Mouse (Mus musculus) ZHBTc4 (cell line): ENCODE measurements at regions not wholly inside any gene's neighbourhood (a gene's known extent, or its start where the extent isn't known, plus 50 kb on each side); places are given as distances from the start of the nearest gene placed in this dataset.

Experiments
- DNase-seq: peaks from one replicate; pipeline ENCODE4 v3.0.0-alpha.2; 2011; ENCODE audit warnings: low read depth, low spot score

DNA sequence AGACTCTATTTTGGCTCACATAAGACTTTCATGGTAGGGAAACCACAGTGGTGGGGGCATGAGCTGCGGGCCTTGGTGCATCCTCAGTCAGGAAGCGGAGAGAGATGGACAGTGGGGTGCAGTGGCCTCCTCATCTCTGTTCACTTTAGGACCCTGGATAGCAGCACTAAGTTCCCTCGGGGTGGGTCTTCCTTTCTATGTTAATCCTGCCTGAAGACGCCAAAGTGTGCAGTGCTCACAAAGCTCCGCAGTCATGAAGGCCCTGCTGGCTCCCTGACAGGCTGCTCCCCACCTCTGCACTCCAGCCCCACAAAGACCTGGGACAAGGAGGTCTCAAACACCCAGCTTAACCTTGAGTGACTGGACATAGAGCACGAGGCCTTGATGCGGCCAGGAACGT, 56.8 kb downstream of the Sox1 start:
- DNase-seq = peak; percentile 45

DNA sequence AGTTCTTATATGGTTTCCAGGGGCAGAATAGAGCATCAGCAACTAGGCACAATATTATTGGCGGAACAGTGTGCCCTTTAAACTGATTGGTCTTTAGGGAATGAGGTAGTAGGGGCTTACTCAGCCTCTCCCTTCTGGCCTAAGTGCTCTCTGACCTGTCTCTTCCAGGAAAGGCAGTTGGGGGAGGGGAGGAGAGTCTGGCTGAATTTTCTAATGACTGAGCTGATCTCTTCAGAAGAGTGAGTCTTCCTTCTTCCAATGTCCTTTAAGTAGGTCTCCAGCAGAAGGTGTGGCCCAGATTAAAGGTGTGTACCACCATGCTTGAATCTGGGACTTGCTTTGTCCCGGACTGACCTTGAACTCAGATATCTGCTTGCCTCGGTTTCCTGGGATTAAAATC, 60.3 kb downstream of the Sox1 start:
- peak; percentile 89 for DNase-seq

GRCm38 (mm10) chr8:12456326-12456725, 61.2 kb downstream of the Sox1 start:
- peak; percentile 72 for DNase-seq

- DNase-seq = peak; percentile 55
Observed at GRCm38 (mm10) chr8:12457015-12457414, 61.9 kb downstream of the Sox1 start.

DNA sequence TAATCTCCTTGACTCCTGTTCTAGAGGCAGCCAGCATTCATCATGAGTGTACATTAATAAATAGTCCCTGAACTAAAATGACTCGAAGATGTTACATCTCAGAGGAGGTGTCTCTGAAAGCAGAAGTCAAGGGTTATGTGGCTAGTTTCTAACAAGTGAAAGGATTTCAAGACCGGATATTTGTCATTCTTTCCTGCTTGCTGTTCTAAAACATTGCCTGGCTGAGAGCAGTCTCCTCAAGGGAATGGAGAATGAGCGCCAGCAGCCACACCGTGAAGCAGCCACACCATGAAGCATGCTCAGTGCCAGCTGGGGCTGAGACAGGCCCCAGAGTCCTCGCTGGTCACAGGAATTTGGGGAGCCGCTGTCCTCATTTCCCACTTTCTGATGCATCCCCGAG, 71.8 kb downstream of the Sox1 start:
- DNase-seq = no peak

GRCm38 (mm10) chr8:12467386-12468326, 72.6 kb downstream of the Sox1 start:
- DNase-seq = peak; percentile 84

- DNase-seq = peak; percentile 67
Observed at GRCm38 (mm10) chr8:12477449-12478401, 82.6 kb downstream of the Sox1 start.

DNA sequence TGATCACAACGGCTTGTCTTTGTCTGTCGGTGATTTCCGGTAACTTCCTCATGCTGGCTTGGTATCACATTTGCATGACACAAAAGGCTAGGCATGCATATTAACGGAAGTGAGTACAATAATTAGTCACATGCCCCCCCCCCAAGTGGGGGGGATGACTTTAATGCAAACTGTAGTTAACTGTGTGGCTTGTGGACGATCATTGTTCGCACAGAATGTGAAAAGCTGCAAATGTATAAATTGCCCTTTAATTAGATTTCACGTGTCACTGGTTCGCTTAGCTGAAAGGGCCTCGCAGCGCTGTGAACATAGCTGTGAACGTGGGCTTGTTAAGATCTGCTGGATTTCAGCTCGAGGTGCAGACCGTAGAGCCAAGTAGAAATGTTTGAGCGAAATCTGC, 86.8 kb downstream of the Sox1 start:
- DNase-seq = no peak

GRCm38 (mm10) chr8:12483551-12483950, 88.5 kb downstream of the Sox1 start:
- DNase-seq = no peak

GRCm38 (mm10) chr8:12485326-12485725, 87.5 kb upstream of the Spaca7 start:
- peak; percentile 64 for DNase-seq

GRCm38 (mm10) chr8:12486331-12487061, 86.3 kb upstream of the Spaca7 start:
- DNase-seq = no peak

DNA sequence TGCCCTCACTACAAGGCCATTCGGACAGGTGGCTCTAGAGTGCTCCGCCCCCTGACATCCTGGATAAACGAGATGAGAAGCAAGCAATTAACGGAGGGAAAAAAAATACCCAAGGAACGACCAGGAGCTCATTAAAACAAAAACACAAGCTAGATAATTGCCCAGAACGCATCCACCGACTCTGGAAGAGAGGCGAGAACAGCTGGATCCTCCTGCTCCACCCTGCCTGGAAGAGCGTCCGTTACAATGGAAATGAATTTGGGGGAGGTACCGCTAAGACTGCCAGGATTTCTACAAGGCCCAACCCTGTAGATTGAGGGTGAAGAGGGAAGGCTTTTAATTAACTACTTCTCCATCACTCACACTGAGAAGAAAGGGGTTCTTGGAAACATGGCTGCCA, 85.6 kb upstream of the Spaca7 start:
- peak; percentile 63 for DNase-seq

DNA sequence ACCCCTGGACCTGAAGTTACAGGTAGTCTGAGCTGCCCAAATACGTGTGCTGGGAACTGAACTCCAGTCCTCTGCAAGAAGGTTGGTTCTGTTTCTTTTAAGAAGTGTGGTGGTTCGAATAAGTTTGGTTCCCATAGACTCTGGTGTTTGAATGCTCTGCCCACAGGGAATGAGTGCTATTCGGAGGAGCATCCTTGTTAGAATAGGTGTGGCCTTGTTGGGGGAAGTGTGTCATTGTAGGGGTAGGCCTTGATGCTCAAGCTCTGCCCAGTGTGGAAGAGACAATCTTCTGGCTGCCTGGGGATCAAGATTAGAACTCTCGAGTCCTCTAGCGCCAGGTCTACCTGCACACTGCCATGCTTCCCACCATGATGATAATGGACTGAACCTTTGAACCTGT, 83.6 kb upstream of the Spaca7 start:
- no peak for DNase-seq

- no peak for DNase-seq
Observed at GRCm38 (mm10) chr8:12491472-12491871, 81.4 kb upstream of the Spaca7 start.

DNA sequence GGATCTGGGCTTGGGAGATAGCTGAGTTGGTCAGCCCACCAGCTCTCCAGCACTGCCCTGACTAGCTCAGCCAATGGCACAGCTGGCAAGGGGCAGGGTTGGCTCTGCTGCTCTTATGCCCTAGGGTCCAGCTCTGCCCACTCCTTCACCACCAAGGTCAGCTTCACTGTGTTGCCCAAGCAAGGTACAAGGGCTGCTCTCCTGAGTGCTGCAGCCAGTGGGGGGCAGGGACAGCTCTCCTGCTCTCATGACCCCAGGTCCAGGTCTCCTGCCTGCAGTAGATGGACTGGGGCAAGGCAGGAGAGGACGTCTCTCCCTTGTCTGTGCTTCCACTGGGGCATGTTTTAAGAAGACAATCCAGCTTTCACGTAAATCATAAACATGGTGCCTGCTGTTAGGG, 80.4 kb upstream of the Spaca7 start:
- DNase-seq = no peak

DNA sequence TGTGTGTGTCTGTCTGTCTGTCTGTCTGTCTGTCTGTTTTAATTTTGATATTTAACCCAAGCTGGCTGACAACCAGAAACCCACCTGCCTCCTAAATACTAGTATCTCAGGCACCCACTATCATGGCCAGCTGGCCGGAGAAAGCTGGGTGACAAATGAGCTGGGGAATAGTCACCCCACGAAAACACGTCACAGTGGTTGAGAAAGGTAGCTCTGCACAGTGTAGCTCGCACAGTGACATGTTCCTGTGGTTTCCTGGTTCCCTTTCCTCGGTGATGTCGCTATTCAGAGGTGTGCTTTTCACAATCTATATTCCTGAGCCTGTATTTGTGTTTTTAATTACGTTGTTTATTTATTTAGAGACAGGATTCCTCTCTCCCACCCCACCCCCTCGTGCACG, 78.3 kb upstream of the Spaca7 start:
- DNase-seq = no peak

GRCm38 (mm10) chr8:12497420-12497819, 75.4 kb upstream of the Spaca7 start:
- DNase-seq = no peak

GRCm38 (mm10) chr8:12499658-12500057, 73.2 kb upstream of the Spaca7 start:
- DNase-seq = peak; percentile 96

DNA sequence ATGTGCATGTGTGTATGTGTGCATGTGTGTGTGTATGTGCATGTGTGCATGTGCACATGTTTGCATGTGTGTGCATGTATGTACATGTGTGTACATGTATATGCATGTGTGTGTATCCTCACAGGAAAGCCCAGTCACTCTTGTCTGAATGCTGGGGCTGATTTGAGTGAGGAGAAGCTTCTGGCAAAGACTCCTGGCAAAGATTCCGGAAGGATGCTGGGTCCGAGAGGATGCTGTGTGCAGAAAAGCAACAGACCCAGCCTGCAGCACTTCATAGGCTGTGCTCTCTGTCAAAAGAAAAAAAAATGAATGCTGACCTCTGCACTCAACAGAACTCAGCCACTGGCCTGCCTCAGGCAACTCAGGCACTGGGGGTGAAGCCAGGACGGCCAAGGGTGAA, 72.5 kb upstream of the Spaca7 start:
- DNase-seq = no peak

DNA sequence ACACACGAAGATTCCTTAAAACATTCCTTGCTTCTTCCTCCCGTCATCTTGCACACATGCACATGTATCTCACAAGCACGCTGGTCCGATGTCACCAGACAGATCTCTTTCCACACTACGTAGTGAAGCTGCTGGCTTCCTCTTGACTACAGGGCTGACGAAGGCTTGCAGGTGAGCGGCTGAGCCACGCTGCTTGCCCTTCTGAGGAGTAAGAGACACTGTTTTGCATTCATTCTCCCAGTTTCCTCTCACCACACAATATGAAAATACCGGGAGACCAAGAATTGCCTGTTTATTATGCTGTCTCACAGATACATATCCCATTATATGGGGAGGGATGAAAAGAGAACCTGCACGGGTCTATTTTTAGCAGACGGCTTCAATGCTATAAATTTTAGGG, 71.0 kb upstream of the Spaca7 start:
- DNase-seq = peak; percentile 48

DNA sequence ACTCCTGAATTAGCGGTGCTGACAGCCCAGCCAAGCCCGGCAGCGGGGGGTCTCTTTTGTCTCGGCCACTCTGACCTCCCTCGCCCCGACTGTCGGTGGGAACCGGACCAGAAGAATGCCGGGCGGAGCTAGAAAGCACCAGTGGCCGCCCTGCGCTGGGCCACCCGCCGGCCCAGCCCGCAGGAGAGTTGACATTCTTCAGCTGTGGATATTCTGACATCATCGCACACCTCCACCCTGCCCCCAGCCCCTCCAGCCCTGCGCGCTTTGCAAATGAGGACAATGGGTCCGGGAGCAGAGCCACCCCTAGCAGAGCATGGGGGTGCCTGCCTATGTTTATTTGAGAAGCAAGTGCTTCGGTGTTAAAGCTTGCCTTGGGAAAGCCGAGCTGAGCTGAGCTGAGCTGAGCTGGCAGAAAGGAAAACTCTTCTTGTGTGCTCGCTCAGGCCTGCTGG, 70.5 kb upstream of the Spaca7 start:
- peak; percentile 97 for DNase-seq

- peak; percentile 26 for DNase-seq
Observed at GRCm38 (mm10) chr8:12502856-12503255, 70.0 kb upstream of the Spaca7 start.
